Mouse (Mus musculus): ENCODE measurements around the gene Sptb. TPM values are rescaled to one million over a fixed set of nuclear protein-coding genes. Genes with fewer than 3 reads are reported as not detected.

The Sptb gene
- polyA plus RNA-seq, 1 experiment from 2014 or later: 1.6 TPM

Small RNA genes lying within 50 kb of the gene (microRNA-seq; reads per million reads assigned to microRNA genes)
- gene Mir5135: not detected

Other genes starting within 250 kb of the Sptb start
- 9.5 and 10.4 TPM in 2 replicates for gene Plekhg3, start 179.7 kb downstream of the Sptb start, polyA plus RNA-seq (2014; fragmentation: Nextera tagmentation; extraction: Ambion mirVana)
- 143 and 146 TPM in 2 replicates for gene Churc1, start 55.0 kb upstream of the Sptb start, polyA plus RNA-seq (2014; fragmentation: Nextera tagmentation; extraction: Ambion mirVana)
- gene Fntb, start 55.0 kb upstream of the Sptb start, polyA plus RNA-seq (2014; fragmentation: Nextera tagmentation; extraction: Ambion mirVana): 39.3 and 44.6 TPM in 2 replicates
- 85.8 and 98.3 TPM in 2 replicates for gene Gpx2, start 85.0 kb upstream of the Sptb start, polyA plus RNA-seq (2014; fragmentation: Nextera tagmentation; extraction: Ambion mirVana)
- 22.3 and 23.3 TPM in 2 replicates for gene Rab15, start 112.4 kb upstream of the Sptb start, polyA plus RNA-seq (2014; fragmentation: Nextera tagmentation; extraction: Ambion mirVana)

All from intestine, embryonic 14.5 days (tissue).